Mouse (Mus musculus) neural tube, embryonic 12.5 days (tissue): ENCODE results near the gene Maml1. TPM values are rescaled to one million over a fixed set of nuclear protein-coding genes. Genes with fewer than 3 reads are reported as not detected.
A peak's percentile ranks its signal among the peaks of the same experiment; 100 is the strongest.

ENCODE experiments used
- ATAC-seq: fragments of 200-750 bp; cut with Nextera tagmentation; 2 replicates; pipeline ENCODE4 v1.8.0; 2017; ENCODE audit warnings: low read depth, mild to moderate bottlenecking, moderate TSS enrichment, moderate library complexity; ENCODE audit not compliant: low FRiP score
- H3K27ac ChIP-seq: fragments of 300-500 bp; sonication (generic); 2 replicates; pipeline ENCODE4 v1.5.1; 2016
- H3K27me3 ChIP-seq: fragments of 300-500 bp; sonication (generic); replicated peaks from 2 replicates; pipeline ENCODE4 v1.6.1; 2016; ENCODE audit warnings: mild to moderate bottlenecking
- H3K36me3 ChIP-seq: fragments of 300-500 bp; sonication (generic); 2 replicates; pipeline ENCODE4 v1.6.1; 2016; ENCODE audit warnings: mild to moderate bottlenecking
- H3K4me1 ChIP-seq: fragments of 300-500 bp; sonication (generic); 2 replicates; pipeline ENCODE4 v1.6.1; 2016
- H3K4me2 ChIP-seq: fragments of 300-500 bp; sonication (generic); replicated peaks from 2 replicates; pipeline ENCODE4 v1.6.1; 2016; ENCODE audit warnings: mild to moderate bottlenecking
- H3K4me3 ChIP-seq: fragments of 300-500 bp; sonication (generic); 2 replicates; pipeline ENCODE4 v1.5.1; 2016
- H3K9ac ChIP-seq: fragments of 300-500 bp; sonication (generic); 2 replicates; pipeline ENCODE4 v1.6.1; 2016; ENCODE audit warnings: mild to moderate bottlenecking
- H3K9me3 ChIP-seq: fragments of 300-500 bp; sonication (generic); 2 replicates; pipeline ENCODE4 v1.6.1; 2016; ENCODE audit warnings: mild to moderate bottlenecking
- WGBS: fragments of 180-500 bp; shearing (Covaris S2); methylation state at CpG from one replicate; pipeline ENCODE4 v1.1.7; 2016; 5-methylcytosine and 5-hydroxymethylcytosine counted together
- polyA plus RNA-seq: library from polyadenylated mRNA; unstranded; fragments of >200 nt; fragmentation: Nextera tagmentation; extraction: Ambion mirVana; gene quantifications from 2 replicates; pipeline ENCODE4 v1.2.1, GENCODE M21; 2016

Maml1 gene
- polyA plus RNA-seq, 1 experiment from 2014 or later: 7.3 TPM

DNA sequence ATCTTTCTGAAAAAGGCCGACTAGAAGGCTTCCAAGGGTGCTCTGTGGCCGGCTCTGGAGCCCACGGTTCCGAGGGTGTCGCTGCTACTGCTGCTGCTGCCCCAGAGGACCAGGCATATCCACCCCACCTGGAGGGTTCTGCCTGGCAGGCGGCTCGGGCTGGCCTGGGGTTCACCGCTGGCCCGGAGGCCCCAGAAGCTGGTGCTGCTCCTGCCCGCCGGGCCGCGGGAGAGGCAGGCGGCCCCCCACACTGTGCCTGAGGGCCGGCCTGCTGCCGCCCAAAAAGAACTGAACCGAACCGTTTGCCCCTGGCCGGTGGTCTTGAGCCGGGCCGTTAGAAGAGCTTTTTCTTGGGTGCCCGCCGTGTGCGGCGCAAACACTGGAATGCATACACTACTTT lies 57.5 kb downstream of the Maml1 start:
- Histone ChIP-seq H3K4me1 (peaks cover 16% of the 10 kb centered on the region), H3K36me3 (peaks cover 43% of the 10 kb centered on the region), H3K4me2 (no peak overlapping the region), H3K9me3 (no peaks in the 10 kb centered on the region), H3K4me3 (no peak overlapping the region), H3K27me3 (peaks cover 40% of the 10 kb centered on the region), H3K9ac (no peak overlapping the region), H3K27ac (no peak overlapping the region)
- 97% methylated on average over 25 of the region's 25 CpGs for whole genome bisulfite sequencing
- no peak for ATAC-seq

GRCm38 (mm10) chr11:50233993-50234392 lies 58.1 kb downstream of the Maml1 start:
- no peak for ATAC-seq
- Histone ChIP-seq H3K36me3 (peaks cover 43% of the 10 kb centered on the region), H3K4me2 (no peak overlapping the region), H3K4me1 (peaks cover 19% of the 10 kb centered on the region), H3K4me3 (no peak overlapping the region), H3K27ac (no peak overlapping the region), H3K9ac (no peak overlapping the region), H3K27me3 (peaks cover 33% of the 10 kb centered on the region), H3K9me3 (no peaks in the 10 kb centered on the region)
- 86% methylated on average over 11 of the region's 11 CpGs for WGBS

GRCm38 (mm10) chr11:50233022-50233421 lies 59.1 kb downstream of the Maml1 start:
- peaks cover 24% of the 10 kb centered on the region for H3K27me3 ChIP-seq
- H3K4me2 ChIP-seq: no peak overlapping the region
- no peak overlapping the region for H3K9ac ChIP-seq
- 94% methylated on average over 13 of the region's 13 CpGs for WGBS
- H3K4me3 ChIP-seq: no peak overlapping the region
- no peak for ATAC-seq
- no peaks in the 10 kb centered on the region for H3K9me3 ChIP-seq
- no peak overlapping the region for H3K27ac ChIP-seq
- H3K36me3 ChIP-seq: peaks cover 47% of the 10 kb centered on the region
- H3K4me1 ChIP-seq: peaks cover 26% of the 10 kb centered on the region

- no peak for ATAC-seq
- H3K9me3 ChIP-seq: no peaks in the 10 kb centered on the region
- no peak overlapping the region for H3K27ac ChIP-seq
- H3K9ac ChIP-seq: no peak overlapping the region
- peaks cover 47% of the 10 kb centered on the region for H3K36me3 ChIP-seq
- peak overlapping the region; percentile 50 for H3K4me2 ChIP-seq
- peaks cover 32% of the 10 kb centered on the region for H3K4me1 ChIP-seq
- peaks cover 11% of the 10 kb centered on the region; the same call in 1 of the 2 replicates for H3K27me3 ChIP-seq
- no peak overlapping the region for H3K4me3 ChIP-seq
- WGBS: 19% methylated on average over 8 of the region's 8 CpGs
Measured at GRCm38 (mm10) chr11:50231411-50231810, 60.7 kb downstream of the Maml1 start.

DNA sequence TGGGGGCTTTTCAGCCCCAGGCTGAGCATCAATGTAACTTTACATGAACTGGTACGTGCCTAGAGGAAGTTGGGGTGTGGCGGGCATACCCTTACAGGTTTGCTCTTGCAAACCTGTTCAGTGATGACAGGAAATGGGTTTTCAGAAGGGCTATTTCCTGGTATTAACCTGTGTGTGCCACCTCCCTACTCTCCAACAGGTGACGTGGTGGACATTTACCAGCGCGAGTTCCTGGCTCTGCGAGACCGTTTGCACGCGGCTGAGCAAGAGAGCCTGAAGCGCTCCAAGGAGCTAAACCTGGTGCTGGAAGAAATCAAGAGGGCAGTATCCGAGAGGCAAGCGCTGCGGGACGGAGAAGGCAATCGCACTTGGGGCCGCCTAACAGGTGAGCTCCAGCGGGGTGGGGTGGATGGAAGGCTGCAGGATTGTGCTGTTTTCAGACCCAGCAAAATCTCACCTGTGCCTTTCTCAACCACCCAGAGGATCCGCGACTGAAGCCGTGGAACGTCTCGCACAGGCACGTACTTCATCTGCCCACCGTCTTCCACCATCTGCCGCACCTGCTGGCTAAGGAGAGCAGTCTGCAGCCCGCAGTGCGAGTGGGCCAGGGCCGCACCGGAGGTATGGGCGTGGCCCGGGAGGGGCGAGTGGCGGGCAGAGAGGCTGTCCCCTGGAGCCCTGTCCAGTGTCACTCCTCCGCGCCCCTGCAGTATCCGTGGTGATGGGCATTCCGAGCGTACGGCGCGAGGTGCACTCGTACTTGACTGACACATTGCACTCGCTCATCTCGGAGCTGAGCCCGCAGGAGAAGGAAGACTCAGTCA lies 61.4 kb downstream of the Maml1 start:
- no peak overlapping the region for H3K4me3 ChIP-seq
- 19% methylated on average over 45 of the region's 45 CpGs for WGBS
- H3K27ac ChIP-seq: no peak overlapping the region
- peaks cover 33% of the 10 kb centered on the region for H3K4me1 ChIP-seq
- H3K9me3 ChIP-seq: no peaks in the 10 kb centered on the region
- no peak overlapping the region for H3K9ac ChIP-seq
- peaks cover 47% of the 10 kb centered on the region for H3K36me3 ChIP-seq
- H3K4me2 ChIP-seq: peak overlapping the region; percentile 50
- no peak for ATAC-seq
- H3K27me3 ChIP-seq: peaks cover 11% of the 10 kb centered on the region; the same call in 1 of the 2 replicates

DNA sequence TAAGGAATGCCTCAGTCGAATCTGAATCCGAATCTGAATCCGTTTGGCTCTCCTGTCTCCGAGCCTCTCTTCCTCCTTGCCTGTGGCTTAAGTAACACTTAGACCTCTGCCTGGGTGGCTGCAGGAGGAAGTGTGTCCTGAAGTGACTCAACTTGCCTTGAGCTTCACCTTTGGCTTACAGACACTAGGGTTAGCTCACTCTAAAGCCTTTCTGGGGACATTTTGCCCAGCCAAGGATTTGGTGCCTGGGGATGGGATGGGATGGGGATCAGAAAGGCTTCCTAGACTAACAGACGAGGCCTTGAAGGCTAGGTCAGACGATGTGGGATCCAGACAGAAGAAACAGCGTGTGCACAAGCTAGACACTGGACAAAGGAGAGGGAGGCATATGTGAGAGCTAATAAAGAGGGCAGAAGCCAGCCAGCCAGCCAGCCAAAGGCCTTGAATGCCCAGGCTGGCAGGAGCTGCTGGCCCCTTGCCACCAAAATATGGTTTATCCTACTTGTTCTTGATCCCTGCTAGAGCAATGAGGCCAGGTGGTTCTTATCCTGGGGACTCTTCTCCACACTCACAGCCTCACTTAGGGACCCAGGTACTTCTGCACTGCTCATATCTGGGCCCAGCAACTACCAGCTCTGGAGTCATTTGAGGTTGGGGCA lies 62.7 kb downstream of the Maml1 start:
- H3K9me3 ChIP-seq: no peaks in the 10 kb centered on the region
- peak overlapping the region; percentile 36; the same call in 1 of the 2 replicates for H3K9ac ChIP-seq
- no peak for ATAC-seq
- H3K4me1 ChIP-seq: peaks cover 35% of the 10 kb centered on the region
- no peak overlapping the region for H3K4me3 ChIP-seq
- H3K27ac ChIP-seq: no peak overlapping the region
- H3K27me3 ChIP-seq: peaks cover 7% of the 10 kb centered on the region; the same call in 1 of the 2 replicates
- H3K36me3 ChIP-seq: peaks cover 38% of the 10 kb centered on the region
- H3K4me2 ChIP-seq: peak overlapping the region; percentile 14; the same call in 1 of the 2 replicates
- 50% methylated on average over 7 of the region's 7 CpGs for WGBS

DNA sequence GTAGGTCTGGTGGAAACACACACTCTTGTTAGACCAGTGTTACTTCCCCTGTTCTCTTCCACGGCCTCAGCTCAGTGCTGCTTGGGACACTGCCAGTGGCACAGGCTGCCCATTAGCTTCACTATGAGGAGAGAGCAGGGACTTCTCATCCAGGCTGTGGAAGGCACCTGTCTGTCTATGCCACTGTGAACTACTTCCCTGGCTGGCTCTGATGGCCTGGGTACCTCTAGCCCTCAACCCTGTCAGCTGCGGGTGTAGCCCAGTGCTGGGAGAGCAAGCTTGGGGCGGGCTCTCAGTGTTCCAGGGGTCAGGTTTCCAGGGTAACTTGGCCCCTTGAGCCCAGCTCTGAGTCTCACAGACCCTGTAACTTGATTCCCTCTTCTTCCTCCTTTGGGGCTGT lies 63.3 kb downstream of the Maml1 start:
- Histone ChIP-seq H3K27me3 (peaks cover 7% of the 10 kb centered on the region; the same call in 1 of the 2 replicates), H3K27ac (no peak overlapping the region), H3K9me3 (no peaks in the 10 kb centered on the region), H3K4me1 (peaks cover 41% of the 10 kb centered on the region), H3K36me3 (peaks cover 32% of the 10 kb centered on the region), H3K4me3 (no peak overlapping the region), H3K9ac (peak overlapping the region; percentile 36; the same call in 1 of the 2 replicates), H3K4me2 (peak overlapping the region; percentile 14; the same call in 1 of the 2 replicates)
- 26% methylated on average over 3 of the region's 3 CpGs for WGBS
- ATAC-seq: no peak

- H3K9me3 ChIP-seq: no peaks in the 10 kb centered on the region
- H3K9ac ChIP-seq: no peak overlapping the region
- H3K36me3 ChIP-seq: peaks cover 22% of the 10 kb centered on the region
- no peak for ATAC-seq
- H3K4me1 ChIP-seq: peaks cover 46% of the 10 kb centered on the region
- H3K27me3 ChIP-seq: peaks cover 7% of the 10 kb centered on the region; the same call in 1 of the 2 replicates
- H3K4me2 ChIP-seq: peak overlapping the region; percentile 90; the same call in 1 of the 2 replicates
- WGBS: 90% methylated on average over 4 of the region's 4 CpGs
- no peak overlapping the region for H3K4me3 ChIP-seq
- no peak overlapping the region for H3K27ac ChIP-seq
Measured at GRCm38 (mm10) chr11:50227736-50228135, 64.4 kb downstream of the Maml1 start.

DNA sequence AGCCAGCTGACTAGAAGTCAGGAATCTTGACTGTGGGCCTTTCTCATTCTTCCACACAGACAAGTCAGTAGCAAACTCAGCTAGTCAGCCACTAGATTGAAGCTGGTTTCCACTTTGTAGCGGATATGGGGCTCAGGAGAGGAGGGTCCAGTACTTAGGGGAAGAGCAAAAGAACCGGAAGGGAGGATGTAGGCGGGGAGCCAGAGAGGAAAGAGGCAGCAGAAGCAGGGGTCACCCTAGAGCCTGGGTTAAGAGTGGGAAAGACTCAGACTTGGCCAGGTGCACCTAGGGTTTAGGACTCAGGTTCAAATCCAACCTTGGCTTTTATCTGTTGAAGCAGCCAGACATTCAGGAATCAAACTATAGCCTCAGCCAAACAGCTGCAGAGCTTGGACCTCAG lies 64.9 kb downstream of the Maml1 start:
- peaks cover 17% of the 10 kb centered on the region; the same call in 1 of the 2 replicates for H3K36me3 ChIP-seq
- ATAC-seq: no peak
- peaks cover 7% of the 10 kb centered on the region; the same call in 1 of the 2 replicates for H3K27me3 ChIP-seq
- no peaks in the 10 kb centered on the region for H3K9me3 ChIP-seq
- WGBS: 86% methylated on average over 3 of the region's 3 CpGs
- no peak overlapping the region for H3K4me3 ChIP-seq
- peak overlapping the region; percentile 90 for H3K4me2 ChIP-seq
- H3K4me1 ChIP-seq: peaks cover 46% of the 10 kb centered on the region
- 0 out of 2 replicates have a peak overlapping the region, but pooled peaks have one; percentile 99 for H3K9ac ChIP-seq
- no peak overlapping the region for H3K27ac ChIP-seq

DNA sequence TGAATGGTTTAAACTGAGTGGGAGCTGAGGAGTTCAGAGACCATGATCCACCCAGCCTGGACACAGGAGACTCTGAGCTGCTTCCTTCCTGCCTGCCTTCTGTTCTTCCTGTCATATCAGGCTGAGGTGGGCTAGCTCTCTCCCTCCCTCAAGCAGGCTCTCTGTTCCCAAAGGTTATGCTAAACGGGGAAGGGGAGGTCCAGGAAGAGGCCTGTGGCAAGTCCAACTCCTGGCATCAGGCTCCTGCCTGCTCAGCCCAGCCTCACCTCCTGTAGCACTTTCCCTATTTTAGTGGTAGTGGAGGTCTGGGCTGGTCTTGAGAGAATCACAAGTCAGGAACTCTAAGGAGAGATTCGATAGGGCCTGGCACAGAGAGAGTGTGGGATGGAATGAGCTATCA lies 65.7 kb downstream of the Maml1 start:
- Histone ChIP-seq H3K27me3 (peaks cover 7% of the 10 kb centered on the region; the same call in 1 of the 2 replicates), H3K9ac (peak overlapping the region; percentile 99), H3K4me1 (peaks cover 46% of the 10 kb centered on the region), H3K27ac (no peak overlapping the region), H3K4me2 (peak overlapping the region; percentile 90), H3K4me3 (peak overlapping the region; percentile 96), H3K9me3 (no peaks in the 10 kb centered on the region), H3K36me3 (peaks cover 9% of the 10 kb centered on the region; the same call in 1 of the 2 replicates)
- ATAC-seq: no peak
- 41% methylated on average over 2 of the region's 2 CpGs for WGBS

DNA sequence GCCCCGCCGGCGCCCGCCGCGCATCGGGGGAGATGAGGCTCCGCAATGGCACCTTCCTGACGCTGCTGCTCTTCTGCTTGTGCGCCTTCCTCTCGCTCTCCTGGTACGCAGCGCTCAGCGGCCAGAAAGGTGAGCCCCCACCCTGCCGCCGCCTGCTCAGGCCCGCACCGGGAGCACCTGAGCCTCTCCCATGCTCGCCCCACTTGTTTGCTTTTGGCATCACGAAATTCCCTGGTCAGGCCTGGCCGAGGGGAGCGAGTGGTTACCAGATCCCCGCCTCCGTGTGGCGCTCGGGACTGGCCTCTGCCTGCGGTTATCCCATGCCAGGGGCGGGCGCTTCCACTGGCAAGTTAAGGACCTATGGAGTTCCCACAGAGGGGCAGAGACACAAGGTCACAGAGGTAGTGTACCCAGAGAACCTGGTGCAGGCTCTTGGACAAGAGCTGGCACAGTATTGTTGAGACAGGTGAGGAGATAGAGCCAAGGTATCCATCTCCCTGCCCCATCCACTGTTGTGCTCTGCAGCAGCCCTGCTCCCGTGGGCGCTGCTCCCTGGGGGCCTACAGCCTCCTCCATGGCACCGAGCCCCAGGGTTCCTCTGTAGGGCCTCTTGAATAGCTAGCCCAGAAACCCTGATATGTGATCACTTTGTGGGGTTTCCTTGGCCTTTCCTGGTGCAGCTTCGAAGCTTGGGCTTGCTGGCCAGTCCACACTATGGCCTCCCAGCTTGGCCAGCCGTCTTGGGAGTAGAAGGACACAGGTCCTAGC lies 66.3 kb downstream of the Maml1 start:
- peaks cover 7% of the 10 kb centered on the region; the same call in 1 of the 2 replicates for H3K36me3 ChIP-seq
- peaks cover 5% of the 10 kb centered on the region; the same call in 1 of the 2 replicates for H3K27me3 ChIP-seq
- peak overlapping the region; percentile 99 for H3K9ac ChIP-seq
- H3K9me3 ChIP-seq: no peaks in the 10 kb centered on the region
- WGBS: 4% methylated on average over 34 of the region's 34 CpGs
- peak overlapping the region; percentile 86; the same call in 1 of the 2 replicates for H3K27ac ChIP-seq
- H3K4me3 ChIP-seq: peak overlapping the region; percentile 96
- ATAC-seq: peak; percentile 36
- peaks cover 44% of the 10 kb centered on the region for H3K4me1 ChIP-seq
- H3K4me2 ChIP-seq: peak overlapping the region; percentile 90
